Mouse (Mus musculus) embryonic facial prominence, embryonic 10.5 days (tissue): ENCODE results near the gene Dact1. TPM values are rescaled to one million over a fixed set of nuclear protein-coding genes. Genes with fewer than 3 reads are reported as not detected.

Experiments
- DNase-seq: peaks from one replicate; pipeline ENCODE4 v3.0.0-alpha.2; 2017; ENCODE audit warnings: low spot score
- H3K27ac ChIP-seq: fragments of 300-500 bp; sonication (generic); replicated peaks from 2 replicates; pipeline ENCODE4 v1.5.1; 2016; ENCODE audit warnings: mild to moderate bottlenecking
- H3K27me3 ChIP-seq: fragments of 300-500 bp; sonication (generic); replicated peaks from 2 replicates; pipeline ENCODE4 v1.6.1; 2016; ENCODE audit warnings: low read depth, mild to moderate bottlenecking; ENCODE audit not compliant: poor library complexity, severe bottlenecking
- H3K36me3 ChIP-seq: fragments of 300-500 bp; sonication (generic); replicated peaks from 2 replicates; pipeline ENCODE4 v1.6.1; 2016; ENCODE audit warnings: mild to moderate bottlenecking, moderate library complexity
- H3K4me1 ChIP-seq: fragments of 300-500 bp; sonication (generic); 2 replicates; pipeline ENCODE4 v1.6.1; 2016
- H3K4me3 ChIP-seq: fragments of 300-500 bp; sonication (generic); 2 replicates; pipeline ENCODE4 v1.5.1; 2016; ENCODE audit warnings: mild to moderate bottlenecking, moderate library complexity
- H3K9me3 ChIP-seq: fragments of 300-500 bp; sonication (generic); 2 replicates; pipeline ENCODE4 v1.6.1; 2016; ENCODE audit warnings: mild to moderate bottlenecking
- WGBS: fragments of 180-500 bp; shearing (Covaris S2); methylation state at CpG from one replicate; pipeline ENCODE4 v1.1.7; 2016; 5-methylcytosine and 5-hydroxymethylcytosine counted together
- polyA plus RNA-seq: library from polyadenylated mRNA; unstranded; fragments of >200 nt; fragmentation: Nextera tagmentation; extraction: Ambion mirVana; gene quantifications from 2 replicates; pipeline ENCODE4 v1.2.1, GENCODE M21; 2016

The Dact1 gene
- polyA plus RNA-seq, 1 experiment from 2014 or later = 20.0 TPM

- Histone ChIP-seq H3K27ac (peak overlapping the region; percentile 77), H3K4me3 (no peak overlapping the region), H3K9me3 (no peaks in the 10 kb centered on the region), H3K36me3 (no peaks in the 10 kb centered on the region), H3K27me3 (peaks cover 9% of the 10 kb centered on the region; the same call in 1 of the 2 replicates), H3K4me1 (peaks cover 66% of the 10 kb centered on the region)
- 26% methylated on average over 8 of the region's 8 CpGs for WGBS
- peak; percentile 75 for DNase-seq
Measured at GRCm38 (mm10) chr12:71296849-71297535, 12.7 kb upstream of the Dact1 start.

GRCm38 (mm10) chr12:71310068-71310931 lies 616 bp downstream of the Dact1 start:
- Histone ChIP-seq H3K4me3 (peak overlapping the region; percentile 94), H3K9me3 (no peaks in the 10 kb centered on the region; the same call in 1 of the 2 replicates), H3K36me3 (peaks cover 27% of the 10 kb centered on the region), H3K27me3 (no peaks in the 10 kb centered on the region; the same call in 1 of the 2 replicates), H3K4me1 (peaks cover 47% of the 10 kb centered on the region), H3K27ac (peak overlapping the region; percentile 97)
- WGBS = under 1% methylated on average over 56 of the region's 56 CpGs
- peak; percentile 69 for DNase-seq

DNA sequence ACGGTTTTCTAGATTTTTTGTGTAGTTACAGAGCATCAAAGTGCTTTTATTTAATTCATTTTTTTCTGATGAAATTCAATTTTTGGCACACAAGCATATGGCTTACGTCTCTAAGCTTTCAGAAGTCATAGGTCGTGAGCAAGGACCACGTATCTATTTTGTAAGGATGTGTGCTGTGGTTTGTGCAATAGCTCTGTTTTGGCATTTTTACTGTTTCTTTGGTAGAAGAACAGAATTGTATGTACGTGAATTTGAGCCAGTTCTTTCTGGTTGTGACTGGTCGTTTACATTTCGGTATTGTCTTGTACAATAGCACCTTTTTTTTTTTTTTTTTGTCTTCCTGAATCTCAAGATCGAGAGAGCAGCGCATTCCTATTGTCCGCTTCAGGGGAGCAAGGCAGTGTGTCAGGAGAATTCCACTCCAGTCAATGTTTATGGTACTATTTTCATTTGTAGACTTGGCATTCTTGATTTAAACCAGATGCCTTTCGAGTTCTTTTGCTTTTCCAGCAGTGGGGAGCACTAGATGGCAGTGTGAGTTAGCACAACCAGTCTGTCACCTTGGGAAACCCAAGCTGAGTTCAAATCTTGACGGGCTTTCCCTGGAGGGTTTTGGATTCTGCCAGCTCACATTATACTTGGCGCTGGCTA lies 1.7 kb downstream of the Dact1 start:
- peak overlapping the region; percentile 94 for H3K4me3 ChIP-seq
- H3K27ac ChIP-seq = peak overlapping the region; percentile 97
- no peaks in the 10 kb centered on the region; the same call in 1 of the 2 replicates for H3K27me3 ChIP-seq
- peak; percentile 70 for DNase-seq
- no peaks in the 10 kb centered on the region; the same call in 1 of the 2 replicates for H3K9me3 ChIP-seq
- WGBS = 17% methylated on average over 13 of the region's 13 CpGs
- H3K36me3 ChIP-seq = peaks cover 37% of the 10 kb centered on the region
- peaks cover 43% of the 10 kb centered on the region for H3K4me1 ChIP-seq

DNA sequence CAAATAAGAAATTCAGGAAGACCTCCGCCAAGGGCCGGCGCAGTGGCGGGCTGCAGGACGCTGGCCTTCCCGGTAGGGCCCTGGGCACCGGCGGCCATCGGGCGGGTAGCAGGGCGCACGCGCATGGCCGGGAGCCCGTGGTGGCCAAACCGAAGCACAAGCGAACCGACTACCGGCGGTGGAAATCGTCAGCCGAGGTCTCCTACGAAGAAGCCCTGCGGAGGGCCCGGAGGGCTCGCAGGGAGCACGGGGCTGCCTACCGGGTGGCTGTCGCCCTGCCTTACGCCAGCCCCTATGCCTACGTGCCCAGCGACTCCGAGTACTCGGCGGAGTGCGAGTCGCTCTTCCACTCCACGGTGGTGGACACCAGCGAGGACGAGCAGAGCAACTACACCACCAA lies 8.6 kb downstream of the Dact1 start:
- WGBS = 88% methylated on average over 40 of the region's 40 CpGs
- H3K27ac ChIP-seq = no peak overlapping the region

GRCm38 (mm10) chr12:71319536-71319935 lies 9.9 kb downstream of the Dact1 start:
- no peak overlapping the region for H3K27ac ChIP-seq
- peaks cover 69% of the 10 kb centered on the region for H3K36me3 ChIP-seq
- WGBS = 97% methylated on average over 4 of the region's 4 CpGs

More for the DNA sequence above, 8.6 kb downstream of the Dact1 start:
- no peaks in the 10 kb centered on the region for H3K27me3 ChIP-seq
- no peak overlapping the region; the same call in 1 of the 2 replicates for H3K4me3 ChIP-seq
- DNase-seq = no peak
- H3K9me3 ChIP-seq = peaks cover 16% of the 10 kb centered on the region
- H3K36me3 ChIP-seq = peaks cover 82% of the 10 kb centered on the region
- no peaks in the 10 kb centered on the region for H3K4me1 ChIP-seq

DNA sequence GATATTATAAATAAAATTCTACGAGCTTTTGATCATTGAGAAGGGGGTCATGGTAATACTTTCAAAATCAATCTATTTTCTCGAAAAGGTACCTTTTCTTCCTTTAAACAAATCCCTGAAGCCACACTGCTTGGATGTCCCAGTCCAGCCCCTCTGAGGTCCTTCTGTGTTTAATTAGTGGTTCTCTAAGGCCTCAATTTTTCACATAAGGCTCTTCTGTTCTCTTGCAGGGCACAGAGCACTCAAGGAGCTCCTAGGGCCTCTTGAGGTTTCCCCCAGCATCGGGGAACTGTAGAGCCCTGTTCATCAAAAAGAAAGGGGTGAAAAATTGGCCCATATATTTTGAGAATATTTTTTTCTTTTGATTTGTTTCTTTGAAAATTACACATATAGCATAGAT lies 23.0 kb downstream of the Dact1 start:
- Histone ChIP-seq H3K4me3 (no peak overlapping the region), H3K36me3 (no peaks in the 10 kb centered on the region), H3K27me3 (0 out of 2 replicates have a peak, but pooled peaks cover 5% of the 10 kb centered on the region), H3K9me3 (no peaks in the 10 kb centered on the region), H3K27ac (peak overlapping the region; percentile 8; the same call in 1 of the 2 replicates), H3K4me1 (peaks cover 64% of the 10 kb centered on the region)
- WGBS = 34% methylated on average over 3 of the region's 3 CpGs
- no peak for DNase-seq

More at GRCm38 (mm10) chr12:71319536-71319935, 9.9 kb downstream of the Dact1 start:
- Histone ChIP-seq H3K4me3 (no peak overlapping the region), H3K9me3 (peaks cover 16% of the 10 kb centered on the region), H3K27me3 (no peaks in the 10 kb centered on the region), H3K4me1 (no peaks in the 10 kb centered on the region)
- DNase-seq = no peak

DNA sequence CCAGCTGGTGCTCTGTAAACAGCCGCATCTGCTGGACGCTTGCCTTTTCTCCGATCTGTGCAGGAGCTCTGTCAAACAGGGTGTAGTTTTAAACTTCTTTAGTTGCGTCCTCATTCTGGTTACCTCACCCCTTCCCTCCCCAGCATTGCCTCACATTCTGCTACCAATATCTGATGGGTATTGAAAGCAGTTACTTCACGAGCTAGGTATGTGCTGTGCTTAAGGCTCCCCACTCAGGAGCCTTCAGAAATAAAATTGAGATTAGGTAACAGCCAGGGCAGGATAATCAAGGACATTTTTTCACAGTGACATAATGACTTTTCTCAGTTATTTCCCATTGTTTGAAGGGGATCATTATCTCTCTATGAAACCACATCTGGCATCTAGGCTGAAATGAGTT lies 23.9 kb downstream of the Dact1 start:
- WGBS = 37% methylated on average over 5 of the region's 5 CpGs
- Histone ChIP-seq H3K4me3 (no peak overlapping the region), H3K4me1 (peaks cover 69% of the 10 kb centered on the region), H3K27me3 (0 out of 2 replicates have a peak, but pooled peaks cover 5% of the 10 kb centered on the region), H3K27ac (peak overlapping the region; percentile 32), H3K36me3 (no peaks in the 10 kb centered on the region), H3K9me3 (no peaks in the 10 kb centered on the region)
- DNase-seq = no peak

GRCm38 (mm10) chr12:71337025-71337582 lies 27.4 kb downstream of the Dact1 start:
- H3K27me3 ChIP-seq = 0 out of 2 replicates have a peak, but pooled peaks cover 5% of the 10 kb centered on the region
- peaks cover 64% of the 10 kb centered on the region for H3K4me1 ChIP-seq
- no peaks in the 10 kb centered on the region for H3K9me3 ChIP-seq
- no peak overlapping the region for H3K4me3 ChIP-seq
- WGBS = 64% methylated on average over 11 of the region's 11 CpGs
- 0 out of 2 replicates have a peak overlapping the region, but pooled peaks have one; percentile 19 for H3K27ac ChIP-seq
- H3K36me3 ChIP-seq = no peaks in the 10 kb centered on the region
- DNase-seq = no peak

DNA sequence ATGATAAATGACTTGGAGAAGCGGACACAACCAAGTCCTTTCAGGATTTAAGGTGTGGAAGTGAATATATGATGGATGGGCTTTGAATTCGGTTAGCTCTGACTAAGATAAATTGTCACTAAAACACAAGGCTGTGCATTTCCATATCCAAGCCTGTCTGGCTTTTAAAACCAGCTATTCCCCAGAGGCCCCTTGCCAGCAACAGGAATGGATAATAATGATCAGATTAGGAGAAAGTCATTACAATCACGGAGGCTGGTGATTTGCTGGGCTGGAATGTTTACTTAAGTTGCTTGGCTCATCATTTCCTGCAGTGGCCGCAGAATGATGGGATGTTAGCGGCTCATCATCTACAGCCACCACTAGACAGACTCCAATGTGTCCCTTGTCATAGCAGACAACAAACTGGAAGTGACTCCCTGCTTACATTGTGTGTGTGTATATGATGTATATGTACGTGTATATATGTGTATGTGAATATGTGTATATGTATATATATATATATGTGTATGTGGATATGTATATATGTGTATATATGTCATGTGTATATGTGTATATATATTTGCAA lies 28.3 kb downstream of the Dact1 start:
- no peaks in the 10 kb centered on the region for H3K36me3 ChIP-seq
- H3K4me1 ChIP-seq = peaks cover 59% of the 10 kb centered on the region
- H3K4me3 ChIP-seq = no peak overlapping the region
- 67% methylated on average over 6 of the region's 6 CpGs for WGBS
- H3K9me3 ChIP-seq = no peaks in the 10 kb centered on the region
- DNase-seq = no peak
- no peak overlapping the region for H3K27ac ChIP-seq
- H3K27me3 ChIP-seq = 0 out of 2 replicates have a peak, but pooled peaks cover 5% of the 10 kb centered on the region

DNA sequence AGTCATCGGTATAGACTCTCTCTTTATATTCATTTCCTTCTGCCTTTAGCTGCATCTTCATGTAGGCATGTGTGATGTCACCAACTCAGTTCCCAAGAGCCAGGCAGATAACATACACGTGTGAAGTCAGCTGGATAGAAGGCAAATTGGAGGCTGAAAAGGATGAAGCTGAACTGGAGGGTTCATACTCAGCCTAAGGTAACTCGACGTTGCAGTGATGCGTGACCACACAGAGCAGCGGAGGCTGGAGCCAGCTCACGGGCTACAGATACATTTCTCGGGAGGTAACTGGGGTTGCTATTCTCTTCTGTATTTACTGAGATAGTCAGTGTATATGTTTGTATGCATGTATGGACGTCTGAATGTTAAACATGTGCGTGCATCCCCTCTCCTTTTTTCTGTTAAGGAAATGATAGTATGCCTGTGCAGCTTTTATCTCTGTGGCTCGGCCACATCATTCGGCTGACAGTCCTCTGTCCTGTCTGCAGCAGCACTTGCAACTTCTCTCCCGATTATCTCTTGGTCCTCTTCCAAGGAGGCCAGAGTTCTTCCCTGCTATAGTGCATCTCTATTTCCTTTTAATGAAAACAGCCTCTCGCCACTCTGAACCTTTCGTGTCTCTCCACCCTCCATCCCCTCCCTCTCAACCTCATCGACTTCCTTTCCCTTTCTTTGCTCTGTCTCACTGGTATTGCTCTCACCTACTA lies 29.6 kb downstream of the Dact1 start:
- 77% methylated on average over 16 of the region's 16 CpGs for WGBS
- no peak overlapping the region for H3K27ac ChIP-seq

DNA sequence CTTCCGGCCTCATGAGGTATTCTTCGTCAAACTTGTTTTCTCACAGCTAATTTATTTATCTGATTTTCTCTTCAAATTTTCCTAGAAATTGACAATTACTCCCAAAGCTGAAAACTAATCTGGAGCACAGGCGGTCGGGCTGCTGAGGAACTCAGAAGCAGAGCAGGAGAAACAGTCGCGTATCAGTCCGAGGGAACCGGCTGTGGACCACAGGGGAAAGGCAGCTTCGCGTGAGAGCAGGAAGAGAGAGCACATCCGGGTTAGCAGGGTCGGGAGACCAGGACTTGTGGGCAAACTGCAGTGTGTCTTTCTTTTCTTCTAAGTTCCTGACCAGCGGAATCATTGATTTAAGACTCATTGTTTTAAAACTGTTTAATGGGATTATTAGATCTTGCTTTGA lies 32.7 kb downstream of the Dact1 start:
- peak; percentile 42 for DNase-seq
- Histone ChIP-seq H3K36me3 (no peaks in the 10 kb centered on the region), H3K4me1 (peaks cover 46% of the 10 kb centered on the region), H3K9me3 (no peaks in the 10 kb centered on the region), H3K4me3 (peak overlapping the region; percentile 21; the same call in 1 of the 2 replicates), H3K27ac (0 out of 2 replicates have a peak overlapping the region, but pooled peaks have one; percentile 27), H3K27me3 (no peaks in the 10 kb centered on the region)
- WGBS = 31% methylated on average over 13 of the region's 13 CpGs

More for the DNA sequence above, 29.6 kb downstream of the Dact1 start:
- Histone ChIP-seq H3K4me3 (no peak overlapping the region), H3K27me3 (0 out of 2 replicates have a peak, but pooled peaks cover 5% of the 10 kb centered on the region), H3K9me3 (no peaks in the 10 kb centered on the region), H3K36me3 (no peaks in the 10 kb centered on the region), H3K4me1 (peaks cover 49% of the 10 kb centered on the region)
- DNase-seq = no peak
